15 mouse cellular contexts compared by ENCODE assay signal in genomic region chr6:7578031-7578430, GRCm38 (mm10). TPM values are rescaled to one million over a fixed set of nuclear protein-coding genes. Genes with fewer than 3 reads are reported as not detected.
"Had no signal": no experiment of that assay in that cellular context is flagged by ENCODE, and none has a peak within 500 bp of the region (broad histone marks: within the 10 kb centered on the region; RNA-seq: fewer than 3 reads in every experiment).

No protein-coding gene starts in this region.

- H3K4me3 ChIP-seq: layer of hippocampus, adult 2 months; limb, embryonic 13.5 days; liver, embryonic 15.5 days; midbrain, embryonic 13.5 days; neural tube, embryonic 15.5 days had no signal

- H3K27me3 ChIP-seq: limb, embryonic 13.5 days; liver, embryonic 15.5 days; midbrain, embryonic 13.5 days; neural tube, embryonic 15.5 days had no signal

- H3K27ac ChIP-seq: layer of hippocampus, adult 2 months; limb, embryonic 13.5 days; liver, embryonic 15.5 days; midbrain, embryonic 13.5 days; neural tube, embryonic 15.5 days had no signal

- H3K9me3 ChIP-seq: limb, embryonic 13.5 days; liver, embryonic 15.5 days; midbrain, embryonic 13.5 days; neural tube, embryonic 15.5 days had no signal

- ATAC-seq: midbrain, embryonic 13.5 days had no signal

- H3K4me2 ChIP-seq: limb, embryonic 13.5 days; liver, embryonic 15.5 days; midbrain, embryonic 13.5 days; neural tube, embryonic 15.5 days had no signal

- H3K9ac ChIP-seq: limb, embryonic 13.5 days; liver, embryonic 15.5 days; midbrain, embryonic 13.5 days; neural tube, embryonic 15.5 days had no signal

- H3K36me3 ChIP-seq: limb, embryonic 13.5 days; liver, embryonic 15.5 days; midbrain, embryonic 13.5 days; neural tube, embryonic 15.5 days had no signal

- DNase-seq: kidney, adult 9 months; kidney, postnatal 10 days; kidney, postnatal 4 days; left cerebral cortex, postnatal 4 days; lung, adult 2 months; right cerebral cortex, adult 18-20 months; right cerebral cortex, postnatal 25 days; thymus, postnatal 36 days had no signal

- H3K4me1 ChIP-seq: limb, embryonic 13.5 days; liver, embryonic 15.5 days; midbrain, embryonic 13.5 days; neural tube, embryonic 15.5 days had no signal

RNA-seq across cellular contexts. Expression of gene Tac1, which starts 23.4 kb away (rescaled TPM):
- total RNA-seq: liver, adult 2 months; megakaryocyte progenitor cell, adult 5-6 weeks had no signal
- polyA plus RNA-seq: liver, adult 2 months; liver, embryonic 15.5 days; lung, adult 2 months had no signal
